In genomic region chr1:128592961-128593501, GRCm38 (mm10) we compare ENCODE assay signal across 8 mouse cellular contexts. TPM values are rescaled to one million over a fixed set of nuclear protein-coding genes. Genes with fewer than 3 reads are reported as not detected.
DNase-seq lines count a peak whose midpoint lies in the region; ATAC-seq and TF ChIP-seq lines count a peak whose summit lies in the region.

No protein-coding gene starts in this region.

- H3K9me3 ChIP-seq in forebrain, embryonic 12.5 days: no peaks in the 10 kb centered on the region
- H3K9me3 ChIP-seq in lung, postnatal 0 days (ENCODE audit: low read length): no peaks in the 10 kb centered on the region

- TF ChIP-seq EP300 in lung, postnatal 0 days (IDR thresholded peaks at IDR 0.05): no peak

- no peaks in the 10 kb centered on the region; the same call in 1 of the 2 replicates for H3K27me3 ChIP-seq in forebrain, embryonic 12.5 days
- H3K27me3 ChIP-seq in lung, postnatal 0 days (replicated peaks; ENCODE audit: insufficient read depth, low read length): no peaks in the 10 kb centered on the region

- peak overlapping the region; percentile 54 for H3K9ac ChIP-seq in forebrain, embryonic 12.5 days
- H3K9ac ChIP-seq in lung, postnatal 0 days (replicated peaks; ENCODE audit: low read depth): peak overlapping the region; percentile 8; the same call in 1 of the 2 replicates

- intact Hi-C loops in heart, postnatal 14 days (cut with DNase I): loop anchor here (2.0 to 5.0 kb wide), 4 partner anchors 116 to 232 kb away; no protein-coding TSS in a partner anchor

- under 1% methylated on average over 24 of the region's 24 CpGs for WGBS in forebrain, embryonic 12.5 days
- under 1% methylated on average over 24 of the region's 24 CpGs for WGBS in lung, postnatal 0 days

- no peak for TF ChIP-seq CTCF in lung, postnatal 0 days (IDR thresholded peaks at IDR 0.05)

- peaks cover 9% of the 10 kb centered on the region for H3K36me3 ChIP-seq in forebrain, embryonic 12.5 days (replicated peaks)
- H3K36me3 ChIP-seq in lung, postnatal 0 days (ENCODE audit: insufficient read depth, low read length): no peaks in the 10 kb centered on the region

- H3K27ac ChIP-seq in forebrain, embryonic 12.5 days: peak overlapping the region; percentile 88
- peak overlapping the region; percentile 57; the same call in 1 of the 2 replicates for H3K27ac ChIP-seq in lung, postnatal 0 days (ENCODE audit: low read length)

- H3K4me2 ChIP-seq in forebrain, embryonic 12.5 days: peak overlapping the region; percentile 83
- H3K4me2 ChIP-seq in lung, postnatal 0 days (replicated peaks; ENCODE audit: low read depth, low read length): peak overlapping the region; percentile 93

- ATAC-seq in forebrain, embryonic 12.5 days (ENCODE audit: low FRiP score): peak; percentile 53
- ATAC-seq in lung, postnatal 0 days: peak; percentile 60

- peak; percentile 60 for DNase-seq in CD4-positive helper T cell, adult 2 months (ENCODE audit: low read depth, low spot score)
- DNase-seq in ZHBTc4 (ENCODE audit: low read depth, low spot score): peak; percentile 88
- DNase-seq in heart, postnatal 14 days: peak; percentile 43 to 50
- DNase-seq in layer of hippocampus, postnatal 14 days (ENCODE audit: low spot score in 2 of 2): peak; percentile 71 to 83
- DNase-seq in lung, postnatal 0 days (ENCODE audit: low spot score): peak; percentile 58
- DNase-seq in right cerebral cortex, adult 18-20 months: peak; percentile 64
- no peak for DNase-seq in adipocyte (ENCODE audit: low spot score)

- peak overlapping the region; percentile 72 for H3K4me3 ChIP-seq in forebrain, embryonic 12.5 days (replicated peaks)
- peak overlapping the region; percentile 57 for H3K4me3 ChIP-seq in lung, postnatal 0 days (ENCODE audit: low read depth, low read length)

- H3K4me1 ChIP-seq in forebrain, embryonic 12.5 days: peaks cover 69% of the 10 kb centered on the region
- H3K4me1 ChIP-seq in lung, postnatal 0 days (ENCODE audit: insufficient read depth, low read depth, low read length): no peaks in the 10 kb centered on the region

RNA-seq across cellular contexts. Expression of gene Cxcr4, which starts 0.9 kb away (rescaled TPM):
- polyA plus RNA-seq in forebrain, embryonic 12.5 days (2016; fragmentation: Nextera tagmentation; extraction: Ambion mirVana): 9.5 and 10.1 TPM in 2 replicates
- 10 to 100 TPM; 11.2 to 19.1 TPM for total RNA-seq in heart, postnatal 14 days (2021)
- 10 to 100 TPM; 10.2 to 17.0 TPM for total RNA-seq in layer of hippocampus, postnatal 14 days (2021)
- polyA plus RNA-seq in lung, postnatal 0 days (2015; fragmentation: Nextera tagmentation; extraction: Ambion mirVana): 13.3 and 15.1 TPM in 2 replicates
